Mouse (Mus musculus): ENCODE data around the gene Nfkbie.

Nfkbie gene

DNA sequence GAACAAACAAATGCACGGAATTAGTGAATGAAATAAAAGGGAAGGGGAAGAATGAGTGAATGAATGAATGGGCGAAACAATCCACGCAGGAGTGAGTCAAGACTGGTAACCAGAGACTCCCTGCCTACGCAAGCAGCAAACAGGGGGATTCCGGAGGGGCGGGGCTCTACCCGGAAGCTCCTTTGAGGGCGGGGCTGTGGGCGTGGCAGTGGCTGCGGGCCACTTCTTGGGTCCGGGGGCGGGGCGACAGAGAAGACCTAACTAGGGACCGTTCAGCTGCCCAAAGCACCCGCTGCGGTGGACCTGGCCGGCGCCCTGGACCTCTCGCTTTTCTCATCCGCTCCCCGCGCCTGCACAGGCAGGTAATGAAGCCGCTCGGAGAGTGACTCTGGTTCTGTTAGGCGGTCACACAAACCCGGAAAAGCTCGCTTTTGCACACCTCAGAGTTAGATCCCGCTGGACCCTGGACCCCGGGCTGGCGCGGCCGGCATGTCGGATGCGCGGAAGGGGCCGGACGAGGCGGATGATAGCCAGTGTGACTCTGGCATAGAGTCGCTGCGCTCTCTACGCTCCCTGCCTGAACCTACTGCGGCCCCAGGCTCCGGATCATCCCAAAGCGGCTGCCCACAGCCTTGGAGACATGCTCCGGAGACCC lies at the start of gene Nfkbie:
TSS of gene Nfkbie (plus strand) at position 252 of the 655 bp plus-strand sequence.
- peak; percentile 94 to 97 for DNase-seq (ENCODE audit: low spot score in 2 of 2)

DNA sequence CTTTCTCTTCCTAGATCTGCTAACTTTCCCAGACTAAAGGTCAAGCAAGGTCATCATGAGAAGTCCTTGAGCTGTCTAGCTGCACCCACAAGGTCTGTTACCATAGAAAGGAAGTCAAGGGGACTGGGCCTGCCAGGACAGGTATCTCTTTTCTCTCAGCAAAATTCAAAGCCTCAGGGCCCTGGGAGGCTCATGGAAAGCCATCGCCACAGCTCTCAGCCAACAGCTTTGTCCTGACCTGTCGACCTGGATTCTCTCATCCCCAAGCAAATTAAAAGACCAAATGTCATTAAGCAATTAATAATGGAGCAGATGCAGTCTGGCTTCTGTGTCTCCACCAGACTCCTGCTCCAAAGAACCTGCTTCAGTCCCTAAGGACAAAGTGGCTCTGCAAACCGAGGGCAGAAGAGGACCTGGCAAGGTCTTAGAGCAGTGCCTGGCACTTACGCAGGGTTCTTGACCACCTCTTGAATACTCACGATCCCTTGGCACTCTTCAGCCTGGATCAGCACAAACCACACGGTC lies 49.5 kb upstream of the Nfkbie start:
- no peak for DNase-seq (ENCODE audit: low spot score in 2 of 2)

DNA sequence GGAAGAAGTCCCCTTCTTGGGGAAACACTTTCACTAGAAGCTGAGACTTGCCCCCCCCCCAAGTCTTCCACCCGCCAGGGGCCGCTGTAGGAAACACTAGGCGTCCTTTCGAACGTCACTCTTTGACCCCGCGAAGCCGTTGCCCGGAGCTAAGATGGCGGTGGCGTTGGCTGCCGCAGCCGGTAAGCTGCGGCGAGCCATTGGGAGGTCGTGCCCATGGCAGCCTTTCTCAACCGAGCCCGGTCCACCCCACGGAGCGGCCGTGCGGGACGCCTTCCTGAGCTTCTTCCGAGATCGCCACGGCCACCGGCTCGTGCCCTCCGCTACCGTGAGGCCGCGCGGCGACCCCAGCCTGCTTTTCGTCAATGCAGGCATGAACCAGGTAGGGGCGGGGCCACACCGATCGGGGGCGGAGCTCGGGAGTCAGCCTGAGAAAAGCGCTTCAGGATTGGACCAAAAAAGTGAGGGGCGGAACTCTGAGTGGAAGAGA lies 48.8 kb upstream of the Nfkbie start, which contains the start of gene Aars2:
TSS of gene Aars2 (plus strand) at position 142 of the 490 bp plus-strand sequence.
- peak; percentile 93 to 98 for DNase-seq (ENCODE audit: low spot score in 2 of 2)

DNA sequence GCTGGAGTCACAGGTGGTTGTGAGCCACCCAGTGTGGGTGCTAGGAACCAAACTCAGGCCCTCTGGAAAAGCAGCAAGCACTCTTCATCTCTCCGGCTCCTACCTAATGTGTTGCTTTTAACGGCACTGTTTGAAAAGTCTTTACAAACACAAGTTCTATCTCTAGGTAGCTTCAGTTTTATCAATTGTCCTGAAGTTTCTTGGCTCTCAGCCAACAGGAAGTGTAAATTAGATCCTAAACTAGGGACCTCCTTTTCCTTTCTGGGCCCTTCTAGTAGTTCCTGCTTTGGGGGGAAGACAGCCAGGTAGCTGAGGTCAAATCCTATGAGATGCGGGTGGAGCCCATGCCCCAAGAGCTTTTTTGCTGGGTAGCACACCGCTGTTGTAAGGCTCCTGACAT lies 44.6 kb upstream of the Nfkbie start:
- DNase-seq (ENCODE audit: low spot score in 2 of 2): no peak

DNA sequence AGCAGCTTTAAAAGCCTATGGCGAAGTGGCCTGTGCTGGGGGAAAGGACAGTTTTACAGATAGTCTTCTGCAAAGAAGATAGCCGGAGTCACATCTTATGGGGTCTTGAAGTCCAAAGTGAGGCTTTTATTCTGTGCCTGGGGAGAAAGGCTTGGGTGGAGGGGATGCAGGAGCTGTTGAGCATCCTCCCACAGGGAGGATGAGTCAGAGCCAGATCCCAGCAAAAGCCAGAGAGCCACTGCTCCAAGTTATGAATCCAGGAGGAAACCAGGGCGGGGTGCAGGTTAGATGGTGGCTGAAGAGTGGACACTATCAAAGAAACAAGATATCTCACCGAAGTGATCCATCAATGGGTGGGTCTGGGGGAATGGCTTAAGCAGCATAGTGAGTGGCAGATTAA lies 43.7 kb upstream of the Nfkbie start:
- no peak for DNase-seq (ENCODE audit: low spot score in 2 of 2)

DNA sequence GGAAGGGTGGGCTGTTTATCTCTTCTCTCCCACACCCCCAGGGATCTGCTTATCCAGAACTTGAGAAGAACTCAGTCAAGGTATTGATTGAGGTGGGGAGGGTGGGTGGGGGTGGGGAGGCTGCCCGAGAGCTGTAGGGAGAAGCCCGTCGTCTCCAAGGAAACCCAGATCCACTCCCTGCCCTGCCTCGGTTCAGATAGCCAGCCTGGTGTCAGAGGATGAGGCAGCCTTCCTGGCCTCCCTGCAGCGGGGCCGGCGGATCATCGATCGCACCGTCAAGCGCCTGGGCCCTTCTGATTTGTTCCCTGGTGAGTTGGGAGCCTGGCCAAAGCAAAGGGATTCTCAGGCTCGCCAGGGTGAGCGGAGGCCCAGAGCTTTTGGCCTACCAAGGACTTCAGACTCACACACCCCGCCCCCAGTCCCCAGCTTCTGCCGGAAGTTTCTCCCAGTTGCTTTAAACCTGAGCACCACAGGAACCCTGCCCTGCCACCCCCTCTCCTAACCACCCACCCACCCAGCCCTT lies 40.2 kb upstream of the Nfkbie start:
- DNase-seq (ENCODE audit: low spot score in 2 of 2): no peak

DNA sequence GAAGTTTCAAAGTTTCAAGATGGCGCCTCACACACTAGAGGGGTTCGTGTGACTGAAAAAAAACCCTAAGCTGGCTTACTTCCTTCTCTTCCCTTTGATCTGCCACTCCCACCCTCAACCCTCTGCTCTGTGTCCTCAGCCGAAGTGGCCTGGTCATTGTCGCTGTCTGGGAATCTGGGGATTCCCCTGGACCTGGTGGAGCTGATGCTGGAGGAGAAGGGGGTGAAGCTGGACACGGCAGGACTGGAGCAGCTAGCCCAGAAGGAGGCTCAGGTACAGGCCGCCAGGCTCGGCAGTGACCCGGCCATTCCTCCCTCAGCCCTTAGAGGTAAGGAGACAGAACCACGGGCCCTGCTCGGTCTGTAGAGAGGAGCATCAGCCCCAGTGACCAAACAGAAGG lies 39.7 kb upstream of the Nfkbie start:
- DNase-seq (ENCODE audit: low spot score in 2 of 2): no peak

DNA sequence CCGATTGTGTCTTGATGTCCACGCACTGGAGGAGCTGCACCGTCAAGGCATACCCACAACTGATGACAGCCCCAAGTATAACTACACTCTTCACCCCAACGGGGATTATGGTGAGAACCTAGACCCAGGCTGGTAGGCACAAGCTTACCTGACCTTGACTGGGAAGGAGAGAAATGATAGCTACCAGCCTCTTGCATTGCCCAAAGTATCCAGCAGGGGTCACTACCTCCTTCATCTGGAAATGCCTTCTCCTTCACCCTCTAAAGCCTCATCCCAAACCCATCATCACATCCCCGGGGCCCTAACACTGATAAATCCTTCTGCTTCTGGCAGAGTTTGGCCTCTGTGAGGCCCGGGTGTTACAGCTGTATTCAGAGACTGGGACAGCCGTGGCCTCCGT lies 39.0 kb upstream of the Nfkbie start:
- DNase-seq (ENCODE audit: low spot score in 2 of 2): peak; percentile 63 to 89

DNA sequence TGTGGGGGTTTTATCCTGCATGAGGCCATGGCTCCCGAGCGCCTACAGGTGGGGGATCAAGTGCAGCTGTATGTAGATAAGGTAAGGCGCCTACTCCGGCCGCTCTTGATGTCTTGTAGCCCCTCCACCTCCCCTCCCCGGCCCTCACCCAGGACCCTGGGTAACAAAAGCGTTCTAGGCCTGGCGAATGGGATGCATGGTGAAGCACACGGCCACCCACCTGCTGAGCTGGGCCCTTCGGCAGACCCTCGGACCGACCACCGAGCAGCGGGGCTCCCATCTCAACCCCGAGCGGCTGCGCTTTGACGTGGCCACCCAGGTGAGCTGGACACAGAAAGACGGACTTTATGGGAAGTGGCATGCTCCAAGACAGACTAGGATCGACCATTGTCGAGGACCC lies 38.4 kb upstream of the Nfkbie start:
- DNase-seq (ENCODE audit: low spot score in 2 of 2): no peak

DNA sequence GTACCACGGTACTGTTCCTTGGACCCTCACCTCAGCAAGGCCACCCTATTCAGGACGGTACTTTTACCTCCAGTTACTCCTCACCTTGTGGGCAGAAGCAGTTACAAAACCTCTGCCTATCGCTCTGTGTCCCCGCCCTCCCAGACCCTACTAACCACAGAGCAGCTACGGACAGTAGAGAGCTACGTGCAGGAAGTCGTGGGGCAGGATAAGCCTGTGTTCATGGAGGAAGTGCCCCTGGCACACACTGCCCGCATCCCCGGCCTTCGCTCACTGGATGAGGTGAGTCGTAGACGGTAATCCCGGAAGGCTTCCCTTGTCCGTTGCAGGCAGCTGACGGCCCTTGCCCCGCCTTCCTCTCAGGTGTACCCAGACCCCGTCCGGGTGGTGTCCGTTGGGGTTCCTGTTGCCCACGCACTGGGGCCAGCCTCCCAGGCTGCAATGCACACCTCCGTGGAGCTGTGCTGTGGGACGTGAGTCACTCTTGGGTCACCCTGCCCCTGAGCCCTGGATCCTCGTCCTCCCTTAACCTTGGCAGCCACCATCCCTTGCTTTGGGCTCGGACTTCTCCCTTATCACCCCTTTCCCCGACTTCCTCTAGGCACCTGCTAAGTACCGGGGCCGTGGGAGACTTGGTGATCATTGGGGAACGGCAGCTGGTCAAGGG lies 37.8 kb upstream of the Nfkbie start:
- DNase-seq (ENCODE audit: low spot score in 2 of 2): no peak

DNA sequence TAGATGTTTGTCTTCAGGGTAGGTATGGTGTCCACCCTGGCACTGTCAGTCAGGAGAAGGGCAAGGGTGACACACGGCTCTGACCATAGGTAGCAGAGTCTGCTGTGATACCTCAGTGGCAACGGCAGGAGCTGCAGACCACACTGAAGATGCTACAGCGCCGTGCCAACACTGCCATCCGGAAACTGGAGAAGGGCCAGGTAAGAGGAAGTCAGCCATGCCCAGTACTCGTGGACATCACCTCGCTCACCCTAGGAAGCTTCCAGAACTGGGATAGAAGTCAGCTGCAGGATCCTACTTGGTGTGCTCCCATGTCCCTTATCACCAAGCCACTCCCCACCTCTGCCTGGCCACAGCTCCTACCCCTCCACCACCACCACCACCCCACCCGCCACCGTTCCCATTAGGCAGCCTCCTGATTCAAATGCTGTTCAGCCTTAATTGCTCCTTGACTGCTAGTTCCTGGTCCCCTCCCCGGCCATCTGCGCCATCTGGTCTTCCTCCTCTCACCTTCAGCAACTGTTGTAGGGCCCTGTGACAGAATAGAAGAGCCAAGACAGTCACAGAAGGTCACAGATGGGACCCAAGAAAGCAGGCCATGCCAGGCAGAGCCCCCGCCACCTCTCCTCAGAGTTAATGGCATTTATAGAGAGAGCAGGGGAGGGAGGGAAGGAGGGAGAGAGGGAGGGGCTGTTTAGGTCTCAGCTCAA lies 36.6 kb upstream of the Nfkbie start:
- DNase-seq (ENCODE audit: low spot score in 2 of 2): no peak

DNA sequence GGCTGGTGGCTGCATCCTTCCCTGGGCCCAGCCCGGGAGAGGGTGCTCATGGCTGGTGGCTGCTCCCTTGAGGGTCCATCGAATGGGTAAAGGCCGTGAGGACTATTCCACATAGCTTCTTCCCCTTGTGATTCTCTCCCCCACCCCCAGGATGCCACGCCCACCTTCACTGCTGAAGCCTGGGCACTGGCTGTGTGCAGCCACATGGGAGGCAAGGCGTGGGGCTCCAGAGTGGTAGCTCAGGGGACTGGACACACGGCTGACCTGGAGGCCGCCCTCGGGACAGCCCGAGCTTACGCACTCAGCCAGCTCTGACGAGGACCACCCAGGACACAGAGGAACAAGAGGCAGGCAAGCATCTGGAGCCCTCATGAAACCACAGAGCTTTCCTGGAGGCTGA lies 35.4 kb upstream of the Nfkbie start:
- DNase-seq (ENCODE audit: low spot score in 2 of 2): no peak

DNA sequence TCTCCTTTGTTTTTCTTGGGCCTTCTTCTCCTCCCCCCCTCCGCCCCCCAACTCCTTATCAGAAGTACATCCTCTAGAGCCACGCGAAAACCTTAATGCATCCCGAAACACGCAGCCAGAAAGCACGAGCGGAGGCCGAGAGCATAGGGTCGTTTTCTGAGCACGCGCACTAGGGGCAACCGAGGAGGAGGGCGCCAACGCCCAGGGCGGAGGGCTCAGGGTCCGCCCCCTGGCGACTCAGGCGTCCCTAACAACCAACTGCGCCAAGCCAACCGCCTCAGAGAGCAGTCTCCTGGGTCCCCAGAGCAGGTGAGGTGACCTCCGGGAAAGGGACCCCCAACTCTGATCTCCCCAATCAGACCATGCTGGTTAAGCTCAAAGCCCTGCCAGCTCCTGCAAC lies 32.2 kb upstream of the Nfkbie start, which contains the start of gene Tcte1:
TSS of gene Tcte1 (plus strand) at position 172 of the 400 bp plus-strand sequence.
- no peak for DNase-seq (ENCODE audit: low spot score in 2 of 2)

DNA sequence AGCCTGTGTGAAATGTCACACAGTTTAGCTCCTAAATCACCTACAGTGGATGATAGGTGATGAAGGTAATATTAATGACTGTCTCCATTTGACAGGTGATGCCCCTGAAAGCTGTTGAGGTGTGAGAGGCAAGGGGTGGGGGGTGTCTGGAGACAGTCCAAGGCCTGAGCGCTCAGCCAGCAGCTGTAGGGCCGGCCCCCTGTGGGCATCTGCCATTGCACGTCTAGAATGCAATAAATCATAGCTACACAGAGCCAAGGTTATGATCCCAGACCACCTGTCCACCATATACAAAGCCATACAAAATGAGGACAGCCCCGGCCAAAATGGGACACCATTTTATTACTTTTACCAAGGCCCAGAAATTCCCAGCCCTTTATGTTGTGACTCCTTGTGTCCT lies 30.5 kb upstream of the Nfkbie start:
- no peak for DNase-seq (ENCODE audit: low spot score in 2 of 2)

DNA sequence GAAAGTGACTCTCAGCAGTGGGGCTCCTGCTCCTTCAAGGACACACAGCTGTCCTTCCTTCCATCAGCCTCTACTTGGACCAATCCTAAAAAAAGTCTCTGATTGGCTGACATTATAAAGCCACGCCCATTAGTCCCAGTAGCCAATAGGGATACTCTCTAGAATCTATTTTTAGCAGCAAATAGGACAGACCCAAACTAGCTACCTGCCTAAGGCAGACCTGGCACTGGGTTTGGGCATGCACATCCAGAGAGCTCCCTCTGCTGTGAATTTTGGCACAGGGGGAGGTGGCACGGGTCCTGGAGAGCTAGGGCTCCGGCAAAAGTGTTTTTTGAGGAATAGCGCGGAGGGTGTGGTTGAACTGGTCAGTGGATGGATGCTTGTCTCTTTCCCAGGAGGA lies 28.9 kb upstream of the Nfkbie start:
- DNase-seq (ENCODE audit: low spot score in 2 of 2): no peak

DNA sequence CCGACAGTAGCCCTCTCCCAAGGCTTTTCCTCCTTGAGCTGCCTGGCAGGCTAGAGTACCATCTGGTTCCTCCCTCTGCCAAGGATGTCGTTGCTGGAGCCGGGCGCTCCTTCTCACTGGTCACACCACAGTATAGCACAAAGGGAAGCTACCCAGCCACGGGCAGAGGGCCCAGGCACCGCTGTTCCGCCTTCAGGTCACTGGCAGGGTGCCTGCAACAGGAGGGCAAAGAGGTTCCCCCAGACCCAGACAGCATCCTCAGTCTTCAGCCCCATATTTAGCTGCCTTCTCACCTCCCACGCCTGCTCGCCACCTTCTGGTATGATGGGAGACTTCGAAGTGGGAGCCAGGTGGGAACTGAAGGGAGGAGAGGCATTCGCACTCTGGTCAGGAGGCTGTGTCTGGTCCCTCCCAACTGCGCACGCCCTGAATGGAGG lies 25.1 kb upstream of the Nfkbie start:
- no peak for DNase-seq (ENCODE audit: low spot score in 2 of 2)

DNA sequence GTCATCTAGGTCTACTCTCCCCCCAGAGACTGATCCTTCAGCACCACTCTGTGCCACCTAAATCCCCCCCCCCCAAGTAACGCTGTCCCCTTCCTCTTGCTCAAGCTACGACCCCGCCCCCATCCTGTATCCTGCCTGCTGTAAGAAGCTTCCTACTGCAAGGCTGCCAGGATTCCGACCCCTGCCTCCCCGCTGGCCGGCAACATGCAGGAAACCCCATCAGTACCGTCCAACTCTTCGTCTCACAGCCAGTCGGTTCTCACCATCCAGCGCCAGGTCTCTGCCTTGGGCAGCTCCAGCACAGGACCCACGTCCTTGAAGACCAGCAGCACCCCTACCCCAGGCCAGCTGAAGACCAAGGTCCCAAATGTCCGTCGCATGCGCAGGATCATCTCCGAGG lies 22.6 kb upstream of the Nfkbie start:
- no peak for DNase-seq (ENCODE audit: low spot score in 2 of 2)

DNA sequence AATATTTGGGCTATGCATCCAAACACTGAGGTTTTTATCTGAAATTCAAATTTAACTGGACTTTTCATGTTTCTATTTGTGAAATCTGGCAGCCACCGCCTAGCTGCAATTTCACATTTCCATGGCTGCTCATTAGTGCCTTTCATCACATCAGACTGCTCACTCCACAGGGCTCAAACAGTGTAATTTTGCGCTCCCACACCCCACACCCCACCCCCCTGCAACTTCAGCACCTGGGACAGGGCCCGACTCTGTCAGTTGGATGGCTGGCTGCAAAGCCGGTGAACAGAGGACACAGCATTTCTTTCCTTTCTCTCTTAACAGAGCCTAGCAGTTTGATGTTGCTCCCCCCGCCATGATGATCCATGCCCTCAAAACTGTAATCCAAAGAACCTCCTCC lies 19.2 kb upstream of the Nfkbie start:
- DNase-seq (ENCODE audit: low spot score in 2 of 2): no peak

DNA sequence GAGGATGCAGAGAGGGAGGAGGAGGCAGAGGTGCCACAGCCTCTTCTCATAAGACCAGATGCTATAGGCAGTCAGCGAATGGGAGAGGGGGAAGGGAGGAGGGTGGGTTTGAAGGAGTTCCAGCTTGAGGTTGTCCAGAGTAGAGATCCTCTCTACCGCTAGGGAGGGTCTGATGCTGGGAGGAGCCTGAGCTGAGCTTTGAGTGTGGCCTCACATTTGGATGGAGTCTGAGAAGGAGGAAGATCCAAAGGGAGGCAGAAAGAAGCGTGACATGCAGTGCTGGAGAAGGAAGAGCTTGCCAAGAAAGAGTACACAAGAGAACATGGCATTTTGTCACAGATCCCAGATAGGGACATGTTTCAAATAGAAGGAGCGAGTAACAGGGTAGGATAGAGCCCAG lies 17.1 kb upstream of the Nfkbie start:
- no peak for DNase-seq (ENCODE audit: low spot score in 2 of 2)

DNA sequence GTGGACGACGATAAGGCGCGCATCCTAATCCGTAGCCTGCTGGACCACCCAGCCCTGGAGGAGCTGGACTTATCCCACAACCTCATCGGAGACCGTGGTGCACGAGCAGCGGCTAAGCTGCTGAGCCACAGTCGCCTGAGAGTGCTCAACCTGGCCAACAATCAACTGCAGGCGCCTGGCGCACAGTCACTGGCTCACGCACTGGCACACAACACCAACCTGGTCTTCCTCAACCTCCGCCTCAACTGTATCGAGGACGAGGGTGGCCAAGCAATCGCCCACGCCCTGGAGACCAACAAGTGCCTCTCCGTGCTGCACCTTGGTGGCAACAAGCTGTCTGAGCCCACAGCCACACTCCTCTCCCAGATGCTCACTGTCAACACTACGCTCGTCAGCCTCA lies 15.8 kb upstream of the Nfkbie start:
- no peak for DNase-seq (ENCODE audit: low spot score in 2 of 2)

DNA sequence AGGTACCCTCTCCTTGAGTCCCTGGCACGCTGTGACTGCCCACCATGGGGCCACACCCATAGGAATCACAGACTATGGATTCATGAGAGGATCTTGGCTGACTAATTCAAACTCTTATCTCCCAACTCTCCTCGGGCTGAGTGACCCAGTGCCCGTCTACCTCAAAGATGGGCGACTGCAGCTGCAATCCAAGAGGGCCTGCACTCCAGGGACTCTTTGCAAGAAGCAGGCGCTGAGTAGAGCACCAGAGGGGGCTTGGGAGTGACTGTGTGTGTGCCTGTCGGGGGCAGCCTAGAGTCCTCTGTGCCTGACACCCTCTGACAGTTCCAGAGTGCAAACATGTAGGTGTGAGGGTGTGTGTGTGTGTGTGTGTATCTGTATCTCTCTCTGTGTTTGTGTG lies 13.4 kb upstream of the Nfkbie start:
- DNase-seq (ENCODE audit: low spot score in 2 of 2): no peak

DNA sequence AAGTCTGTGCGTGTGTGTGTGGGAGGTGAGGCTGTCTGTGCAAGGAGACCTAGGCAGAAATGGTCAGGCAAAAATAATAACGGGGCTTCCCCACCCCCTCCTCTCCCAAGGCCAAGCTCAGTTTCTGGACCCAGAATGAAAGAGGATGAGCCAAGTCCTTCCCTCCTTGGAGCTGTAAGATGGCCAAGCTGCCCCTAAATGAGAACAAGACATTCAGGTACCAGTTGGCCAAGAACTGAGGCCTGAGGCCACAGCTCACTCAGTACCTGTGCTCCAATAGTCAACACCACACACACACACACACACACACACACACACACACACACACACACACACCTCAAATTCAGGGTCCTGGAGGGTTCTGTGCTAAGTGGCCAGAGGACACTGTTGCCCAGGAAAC lies 12.8 kb upstream of the Nfkbie start:
- no peak for DNase-seq (ENCODE audit: low spot score in 2 of 2)

Measured in spleen, postnatal 4 days (tissue).